Mouse (Mus musculus) left cerebral cortex, postnatal 25 days (tissue): ENCODE measurements at regions not wholly inside any gene's neighbourhood (a gene's known extent, or its start where the extent isn't known, plus 50 kb on each side); places are given as distances from the start of the nearest gene placed in this dataset.

Source experiments
- DNase-seq, 2 experiments: peaks; one replicate each; pipeline ENCODE4 v3.0.0; 2022; ENCODE audit warnings: low spot score in 2 of 2, mixed read lengths in 1 of 2
- intact Hi-C: fragments of 180-260 bp; cut with DNase I; formaldehyde crosslinking; loops from one replicate; pipeline ENCODE4 v1.15.1; 2025

DNA sequence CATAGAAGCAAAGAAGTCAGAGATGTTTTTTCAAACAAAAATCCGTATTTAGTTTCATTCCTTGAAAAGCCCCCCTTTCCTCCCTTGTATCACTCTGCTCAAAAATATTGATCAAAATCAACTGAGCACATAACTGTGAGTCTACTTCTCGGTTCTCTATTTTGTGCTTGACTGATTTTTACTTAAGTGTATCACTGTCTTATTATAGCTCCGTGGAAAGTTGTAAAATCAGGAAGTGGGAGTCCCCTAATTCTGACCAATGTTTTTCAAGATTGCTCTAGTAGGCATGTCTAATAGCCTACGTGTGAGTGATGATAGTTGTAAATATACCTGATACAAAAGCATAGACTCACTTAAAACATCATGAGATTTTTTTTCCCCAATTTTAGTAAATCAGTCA lies 58.4 kb upstream of the Fam204a start:
- DNase-seq: no peak
- intact Hi-C loops: no loop called here
